17 mouse cellular contexts compared by ENCODE assay signal in genomic region chr19:36700937-36701336, GRCm38 (mm10). TPM values are rescaled to one million over a fixed set of nuclear protein-coding genes. Genes with fewer than 3 reads are reported as not detected.
DNase-seq lines count a peak whose midpoint lies in the region; ATAC-seq and TF ChIP-seq lines count a peak whose summit lies in the region.
"Had no signal": no experiment of that assay in that cellular context is flagged by ENCODE, and none has a peak within 500 bp of the region (broad histone marks: within the 10 kb centered on the region; RNA-seq: fewer than 3 reads in every experiment).

No protein-coding gene starts in this region.

- no peak overlapping the region for H3K4me2 ChIP-seq in midbrain, embryonic 11.5 days
- H3K4me2 ChIP-seq in midbrain, embryonic 13.5 days (replicated peaks) = no peak overlapping the region
- no peak overlapping the region for H3K4me2 ChIP-seq in stomach, embryonic 16.5 days (ENCODE audit: low read depth, low read length)
- no peak overlapping the region for H3K4me2 ChIP-seq in liver, embryonic 12.5 days
- H3K4me2 ChIP-seq: hindbrain, embryonic 14.5 days had no signal

- TF ChIP-seq CTCF in gastrocnemius, adult 2 months (IDR thresholded peaks at IDR 0.05) = no peak
- no peak for TF ChIP-seq CTCF in layer of hippocampus, adult 2 months (conservative IDR thresholded peaks at IDR 0.05)

- H3K27me3 ChIP-seq in midbrain, embryonic 11.5 days (ENCODE audit: control insufficient read depth, insufficient read depth, low read length) = no peaks in the 10 kb centered on the region
- H3K27me3 ChIP-seq in midbrain, embryonic 13.5 days = no peaks in the 10 kb centered on the region
- H3K27me3 ChIP-seq in stomach, embryonic 16.5 days (ENCODE audit: control insufficient read depth, insufficient read depth, low read length) = no peaks in the 10 kb centered on the region
- H3K27me3 ChIP-seq in liver, embryonic 12.5 days (replicated peaks) = no peaks in the 10 kb centered on the region

- 79% methylated on average over 4 of the region's 4 CpGs for WGBS in midbrain, embryonic 11.5 days
- WGBS in midbrain, embryonic 13.5 days = 76% methylated on average over 4 of the region's 4 CpGs
- 65% methylated on average over 4 of the region's 4 CpGs for WGBS in stomach, embryonic 16.5 days
- WGBS in liver, embryonic 12.5 days (ENCODE audit: insufficient replicate concordance) = 67% methylated on average over 4 of the region's 4 CpGs

- no peak for ATAC-seq in midbrain, embryonic 11.5 days (ENCODE audit: low FRiP score)
- ATAC-seq in midbrain, embryonic 13.5 days = no peak
- ATAC-seq in stomach, embryonic 16.5 days (ENCODE audit: insufficient read depth, low FRiP score) = no peak
- no peak for ATAC-seq in liver, embryonic 12.5 days

- no peaks in the 10 kb centered on the region; the same call in 1 of the 2 replicates for H3K9me3 ChIP-seq in midbrain, embryonic 11.5 days (ENCODE audit: control insufficient read depth, low read length)
- 0 out of 2 replicates have a peak, but pooled peaks cover 4% of the 10 kb centered on the region for H3K9me3 ChIP-seq in midbrain, embryonic 13.5 days
- 0 out of 2 replicates have a peak, but pooled peaks cover 4% of the 10 kb centered on the region for H3K9me3 ChIP-seq in stomach, embryonic 16.5 days (replicated peaks; ENCODE audit: control insufficient read depth, low read length)
- no peaks in the 10 kb centered on the region for H3K9me3 ChIP-seq in liver, embryonic 12.5 days (replicated peaks)
- H3K9me3 ChIP-seq: forebrain, embryonic 10.5 days had no signal

- no peak overlapping the region for H3K4me3 ChIP-seq in gastrocnemius, adult 2 months
- no peak overlapping the region for H3K4me3 ChIP-seq in layer of hippocampus, adult 2 months
- no peak overlapping the region for H3K4me3 ChIP-seq in midbrain, embryonic 11.5 days (ENCODE audit: low read depth, low read length)
- no peak overlapping the region for H3K4me3 ChIP-seq in midbrain, embryonic 13.5 days (replicated peaks)
- no peak overlapping the region for H3K4me3 ChIP-seq in stomach, embryonic 16.5 days (replicated peaks; ENCODE audit: low read length)
- no peak overlapping the region for H3K4me3 ChIP-seq in liver, embryonic 12.5 days
- H3K4me3 ChIP-seq: forebrain, embryonic 10.5 days had no signal

- H3K27ac ChIP-seq in gastrocnemius, adult 2 months = peak overlapping the region; percentile 59
- peak overlapping the region; percentile 79 for H3K27ac ChIP-seq in layer of hippocampus, adult 2 months
- no peak overlapping the region for H3K27ac ChIP-seq in midbrain, embryonic 11.5 days (ENCODE audit: low read depth, low read length)
- H3K27ac ChIP-seq in midbrain, embryonic 13.5 days = no peak overlapping the region
- H3K27ac ChIP-seq in stomach, embryonic 16.5 days (ENCODE audit: low read length) = peak overlapping the region; percentile 82
- no peak overlapping the region for H3K27ac ChIP-seq in liver, embryonic 12.5 days
- H3K27ac ChIP-seq: forebrain, embryonic 10.5 days; hindbrain, embryonic 14.5 days; liver, embryonic 14.5 days had no signal

- no peaks in the 10 kb centered on the region for H3K36me3 ChIP-seq in midbrain, embryonic 11.5 days (ENCODE audit: control insufficient read depth, insufficient read depth, low read length)
- no peaks in the 10 kb centered on the region for H3K36me3 ChIP-seq in midbrain, embryonic 13.5 days
- H3K36me3 ChIP-seq in stomach, embryonic 16.5 days (ENCODE audit: control insufficient read depth, insufficient read depth, low read length) = no peaks in the 10 kb centered on the region
- no peaks in the 10 kb centered on the region for H3K36me3 ChIP-seq in liver, embryonic 12.5 days
- H3K36me3 ChIP-seq: forebrain, embryonic 10.5 days had no signal

- H3K4me1 ChIP-seq in midbrain, embryonic 11.5 days (ENCODE audit: control insufficient read depth, insufficient read depth, low read length) = 0 out of 2 replicates have a peak, but pooled peaks cover 3% of the 10 kb centered on the region
- peaks cover 7% of the 10 kb centered on the region for H3K4me1 ChIP-seq in midbrain, embryonic 13.5 days (replicated peaks)
- peaks cover 40% of the 10 kb centered on the region for H3K4me1 ChIP-seq in stomach, embryonic 16.5 days (ENCODE audit: control insufficient read depth, insufficient read depth, low read length)
- 0 out of 2 replicates have a peak, but pooled peaks cover 10% of the 10 kb centered on the region for H3K4me1 ChIP-seq in liver, embryonic 12.5 days
- H3K4me1 ChIP-seq: forebrain, embryonic 10.5 days had no signal

- H3K9ac ChIP-seq in midbrain, embryonic 11.5 days (ENCODE audit: low read length) = no peak overlapping the region
- no peak overlapping the region for H3K9ac ChIP-seq in midbrain, embryonic 13.5 days (replicated peaks)
- H3K9ac ChIP-seq in stomach, embryonic 16.5 days (ENCODE audit: low read length) = no peak overlapping the region
- H3K9ac ChIP-seq in liver, embryonic 12.5 days = no peak overlapping the region
- H3K9ac ChIP-seq: hindbrain, embryonic 14.5 days; liver, embryonic 14.5 days had no signal

- intact Hi-C loops in gastrocnemius, adult 2 months (cut with DNase I) = no loop called here

- DNase-seq in gastrocnemius, adult 2 months = no peak
- DNase-seq in gastrocnemius, adult 18-20 months (ENCODE audit: low spot score) = no peak
- peak in 1 of 2 experiments; percentile 7 for DNase-seq in layer of hippocampus, adult 2 months (ENCODE audit: low spot score in 2 of 2)
- DNase-seq in layer of hippocampus, postnatal 25 days (ENCODE audit: extremely low spot score in 1 of 2, low spot score in 1 of 2) = no peak
- peak; percentile 75 for DNase-seq in midbrain, embryonic 11.5 days (ENCODE audit: low spot score, missing footprints)
- DNase-seq: gastrocnemius, postnatal 25 days; kidney, adult 2 months; kidney, postnatal 25 days; layer of hippocampus, adult 9-11 months; right cerebral cortex, postnatal 4 days had no signal

RNA-seq across cellular contexts. Expression of gene Ppp1r3c, which starts 35.5 kb away (rescaled TPM):
- 100 to 1,000 TPM; 675 to 775 TPM for total RNA-seq in gastrocnemius, adult 2 months (2021)
- total RNA-seq in gastrocnemius, adult 18-20 months (2021) = 100 to 1,000 TPM; 493 to 680 TPM
- 10 to 100 TPM; 54.8 to 70.0 TPM for total RNA-seq in layer of hippocampus, adult 2 months (2021)
- total RNA-seq in layer of hippocampus, postnatal 25 days (2021) = 10 to 100 TPM; 47.4 to 55.9 TPM
- polyA plus RNA-seq in midbrain, embryonic 11.5 days (2014; fragmentation: Nextera tagmentation; extraction: Ambion mirVana) = 2.2 and 2.3 TPM in 2 replicates
- 5.9 and 7.1 TPM in 2 replicates for polyA plus RNA-seq in midbrain, embryonic 13.5 days (2015; fragmentation: Nextera tagmentation; extraction: Ambion mirVana)
- polyA plus RNA-seq in stomach, embryonic 16.5 days (2015; fragmentation: Nextera tagmentation; extraction: Ambion mirVana) = 26.1 and 29.0 TPM in 2 replicates
- 0.89 and 1.0 TPM in 2 replicates for polyA plus RNA-seq in liver, embryonic 12.5 days (2016; fragmentation: Nextera tagmentation; extraction: Ambion mirVana)
- total RNA-seq: neutrophil, adult 5-6 weeks had no signal

Comparison
In these comparisons a context has a peak if more than half of its experiments do, and no peak if none do; other contexts are left out.
1. H3K27ac ChIP-seq: peak in gastrocnemius, adult 2 months (single experiment), layer of hippocampus, adult 2 months (single experiment) and stomach, embryonic 16.5 days (single experiment); none in midbrain, embryonic 11.5 days (single experiment), midbrain, embryonic 13.5 days (single experiment) and liver, embryonic 12.5 days (single experiment).
2. RNA of gene Ppp1r3c, which starts 35.5 kb away (total RNA-seq): 675 to 775 TPM in gastrocnemius, adult 2 months and 493 to 680 TPM in gastrocnemius, adult 18-20 months; 54.8 to 70.0 TPM in layer of hippocampus, adult 2 months and 47.4 to 55.9 TPM in layer of hippocampus, postnatal 25 days; every median in the first group is over 4 times any median in the second.